Mouse (Mus musculus) MEL (cell line): ENCODE data around the gene Erc2.

Experiments used
- CTCF ChIP-seq, 3 experiments: IDR thresholded peaks in 2 of 3; conservative IDR thresholded peaks in 1 of 3; 2 replicates each; pipeline ENCODE4 v1.5.1; 2011 to 2012; ENCODE audit warnings: low read length in 3 of 3, low read depth in 2 of 3, mild to moderate bottlenecking in 2 of 3, improper control_type of control experiment in 1 of 3, inconsistent platforms in 1 of 3, mixed read lengths in 1 of 3, moderate library complexity in 1 of 3; ENCODE audit not compliant: control insufficient read depth in 1 of 3, insufficient read depth in 1 of 3, poor library complexity in 1 of 3, severe bottlenecking in 1 of 3
- EP300 ChIP-seq, 2 experiments: IDR thresholded peaks; 2 replicates each; pipeline ENCODE4 v1.6.1; 2011; ENCODE audit warnings: improper control_type of control experiment in 2 of 2, low read length in 2 of 2, low read depth in 1 of 2, mild to moderate bottlenecking in 1 of 2
- ETS1 ChIP-seq: IDR thresholded peaks from 2 replicates; pipeline ENCODE4 v1.6.1; 2012; ENCODE audit warnings: low read depth, mild to moderate bottlenecking, inconsistent platforms, low read length, improper control_type of control experiment, moderate library complexity
- GATA1 ChIP-seq: IDR thresholded peaks from 2 replicates; pipeline ENCODE4 v1.6.1; 2011; ENCODE audit warnings: low read depth, low read length, improper control_type of control experiment
- HCFC1 ChIP-seq: IDR thresholded peaks from 2 replicates; pipeline ENCODE4 v1.6.1; 2012; ENCODE audit warnings: low read depth, mild to moderate bottlenecking, inconsistent platforms, low read length, improper control_type of control experiment, moderate library complexity
- JUND ChIP-seq: IDR thresholded peaks from 2 replicates; pipeline ENCODE4 v1.6.1; 2011; ENCODE audit warnings: low read depth, mild to moderate bottlenecking, improper control_type of control experiment, low read length
- MAZ ChIP-seq: IDR thresholded peaks from 2 replicates; pipeline ENCODE4 v1.6.1; 2012; ENCODE audit warnings: low read depth, mild to moderate bottlenecking, inconsistent platforms, low read length, improper control_type of control experiment
- MYB ChIP-seq: IDR thresholded peaks from 2 replicates; pipeline ENCODE4 v1.6.1; 2011; ENCODE audit warnings: mild to moderate bottlenecking, low read depth, low read length, improper control_type of control experiment
- POLR2A ChIP-seq, 2 experiments: IDR thresholded peaks; 2 replicates each; pipeline ENCODE4 v1.6.1; 2011 to 2012; ENCODE audit warnings: low read length in 2 of 2, mild to moderate bottlenecking in 2 of 2, control low read depth in 1 of 2, improper control_type of control experiment in 1 of 2, low read depth in 1 of 2, moderate library complexity in 1 of 2; ENCODE audit not compliant: control insufficient read depth in 1 of 2, insufficient read depth in 1 of 2, poor library complexity in 1 of 2
- POLR2AphosphoS5 ChIP-seq: IDR thresholded peaks from 2 replicates; pipeline ENCODE4 v1.6.1; 2012; ENCODE audit warnings: low read depth, borderline replicate concordance, mild to moderate bottlenecking, inconsistent platforms, low read length, moderate library complexity, mixed read lengths
- SIN3A ChIP-seq: IDR thresholded peaks from 2 replicates; pipeline ENCODE4 v1.6.1; 2012; ENCODE audit warnings: low read length, improper control_type of control experiment, inconsistent platforms
- TCF12 ChIP-seq: IDR thresholded peaks from 2 replicates; pipeline ENCODE4 v1.6.1; 2014; ENCODE audit warnings: low read depth, mild to moderate bottlenecking, inconsistent platforms, low read length, improper control_type of control experiment, moderate library complexity
- ZC3H11A ChIP-seq: IDR thresholded peaks from 2 replicates; pipeline ENCODE4 v1.6.1; 2012; ENCODE audit warnings: low read depth, mild to moderate bottlenecking, inconsistent platforms, low read length, improper control_type of control experiment

GRCm38 (mm10) chr14:27875991-27876411 is 253.8 kb downstream of the Erc2 start:
- TF ChIP-seq CTCF (IDR thresholded peaks at IDR 0.05 in 2 of 3, conservative IDR thresholded peaks at IDR 0.05 in 1 of 3; ENCODE audit: control insufficient read depth in 1 of 3, insufficient read depth in 1 of 3, low read depth in 2 of 3, low read length in 3 of 3, poor library complexity in 1 of 3, severe bottlenecking in 1 of 3) (no peak), EP300 (IDR thresholded peaks at IDR 0.05; ENCODE audit: low read depth in 1 of 2, low read length in 2 of 2) (no peak), POLR2A (IDR thresholded peaks at IDR 0.05; ENCODE audit: control insufficient read depth in 1 of 2, insufficient read depth in 1 of 2, low read depth in 1 of 2, low read length in 2 of 2, poor library complexity in 1 of 2) (no peak), HCFC1 (no peak), ETS1 (no peak), JUND (no peak), GATA1 (no peak), MAZ (no peak), TCF12 (no peak), SIN3A (no peak), ZC3H11A (no peak), MYB (no peak), POLR2AphosphoS5 (no peak)
